Mouse (Mus musculus) midbrain, postnatal 0 days (tissue): ENCODE measurements at regions not wholly inside any gene's neighbourhood (a gene's known extent, or its start where the extent isn't known, plus 50 kb on each side); places are given as distances from the start of the nearest gene placed in this dataset.

Source experiments
- ATAC-seq: fragments of 200-750 bp; cut with Nextera tagmentation; 2 replicates; pipeline ENCODE4 v1.8.0; 2017; ENCODE audit warnings: moderate number of reproducible peaks, mild to moderate bottlenecking, moderate TSS enrichment, moderate library complexity; ENCODE audit not compliant: low FRiP score
- DNase-seq: peaks from one replicate; pipeline ENCODE4 v3.0.0-alpha.2; 2015; ENCODE audit warnings: low spot score
- H3K27ac ChIP-seq: fragments of 300-500 bp; sonication (generic); 2 replicates; pipeline ENCODE4 v1.5.1; 2014; ENCODE audit warnings: low read depth, mild to moderate bottlenecking, low read length, mixed read lengths
- H3K27me3 ChIP-seq: fragments of 300-500 bp; sonication (generic); 2 replicates; pipeline ENCODE4 v1.6.1; 2014; ENCODE audit warnings: low read length, control low read depth, mixed read lengths; ENCODE audit not compliant: insufficient read depth
- H3K36me3 ChIP-seq: fragments of 300-500 bp; sonication (generic); 2 replicates; pipeline ENCODE4 v1.6.1; 2014; ENCODE audit warnings: low read length, control low read depth, mixed read lengths; ENCODE audit not compliant: insufficient read depth
- H3K4me1 ChIP-seq: fragments of 300-500 bp; sonication (generic); 2 replicates; pipeline ENCODE4 v1.6.1; 2014; ENCODE audit warnings: mild to moderate bottlenecking, control low read depth, antibody characterized with exemption, low read length, mixed read lengths; ENCODE audit not compliant: insufficient read depth
- H3K4me2 ChIP-seq: fragments of 300-500 bp; sonication (generic); 2 replicates; pipeline ENCODE4 v1.6.1; 2014; ENCODE audit warnings: low read depth, mild to moderate bottlenecking, low read length, mixed read lengths; ENCODE audit not compliant: poor library complexity, severe bottlenecking
- H3K4me3 ChIP-seq: fragments of 300-500 bp; sonication (generic); 2 replicates; pipeline ENCODE4 v1.5.1; 2014; ENCODE audit warnings: low read depth, mild to moderate bottlenecking, low read length, moderate library complexity
- H3K9ac ChIP-seq: fragments of 300-500 bp; sonication (generic); replicated peaks from 2 replicates; pipeline ENCODE4 v1.6.1; 2014; ENCODE audit warnings: mild to moderate bottlenecking, low read length, moderate library complexity, mixed read lengths; ENCODE audit not compliant: poor library complexity, severe bottlenecking
- H3K9me3 ChIP-seq: fragments of 300-500 bp; sonication (generic); 2 replicates; pipeline ENCODE4 v1.6.1; 2016; ENCODE audit warnings: low read length, control low read depth
- CTCF ChIP-seq: IDR thresholded peaks from 2 replicates; pipeline ENCODE4 v1.5.1; 2016; ENCODE audit warnings: antibody characterized with exemption, mild to moderate bottlenecking
- WGBS: fragments of 180-500 bp; shearing (Covaris S2); extraction: QIAGEN DNeasy Blood & Tissue Kit; methylation state at CpG from one replicate; pipeline ENCODE4 v1.1.7; 2014; 5-methylcytosine and 5-hydroxymethylcytosine counted together

DNA sequence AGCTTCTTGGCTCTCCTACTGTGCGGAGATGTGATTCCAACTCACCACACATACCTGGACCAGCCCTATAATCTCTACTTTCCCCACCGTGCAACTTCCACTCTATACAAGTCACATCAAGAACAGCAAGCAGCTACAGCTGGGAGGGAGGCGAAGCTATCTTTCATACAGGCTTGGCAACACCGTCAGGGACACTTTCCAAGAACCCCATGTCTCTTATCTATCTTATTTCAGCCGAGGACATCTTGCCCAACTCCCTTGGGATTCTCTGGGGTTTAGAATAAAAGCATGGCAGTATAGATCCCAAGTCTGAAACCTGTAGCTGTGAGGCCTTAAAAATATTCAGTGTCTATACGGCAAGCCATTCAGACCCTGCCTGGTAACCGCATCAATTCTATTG, 341.5 kb upstream of the Tbx3 start:
- DNase-seq (no peak), ATAC-seq (no peak)
- no peaks in the 10 kb centered on the region for H3K27me3 ChIP-seq
- H3K4me3 ChIP-seq: no peak overlapping the region
- TF ChIP-seq CTCF: no peak
- H3K36me3 ChIP-seq: no peaks in the 10 kb centered on the region
- no peak overlapping the region for H3K27ac ChIP-seq
- H3K9me3 ChIP-seq: no peaks in the 10 kb centered on the region
- 93% methylated on average over 7 of the region's 7 CpGs for WGBS
- no peak overlapping the region for H3K9ac ChIP-seq
- no peak overlapping the region for H3K4me2 ChIP-seq
- H3K4me1 ChIP-seq: no peaks in the 10 kb centered on the region

DNA sequence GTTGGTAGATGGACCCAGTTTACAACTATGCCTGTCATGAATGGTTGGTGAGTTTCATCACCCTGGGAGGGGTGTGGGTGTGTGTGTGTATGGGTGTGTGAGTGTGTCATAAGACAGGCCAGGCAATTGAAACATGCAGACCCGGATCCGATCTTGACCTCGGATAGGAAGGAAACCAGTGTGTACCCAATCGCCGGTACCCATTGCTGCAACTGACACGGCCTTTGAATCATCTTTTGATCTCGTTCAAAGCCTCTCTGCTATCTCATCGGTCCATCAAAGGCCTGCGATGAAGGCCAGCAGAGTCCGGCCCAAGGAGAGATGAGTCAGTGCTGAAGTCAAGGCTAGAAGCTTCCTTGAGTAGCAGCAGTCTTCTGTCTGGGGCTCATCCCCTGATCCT, 341.1 kb upstream of the Tbx3 start:
- DNase-seq (no peak), ATAC-seq (no peak)
- no peaks in the 10 kb centered on the region for H3K4me1 ChIP-seq
- H3K9me3 ChIP-seq: no peaks in the 10 kb centered on the region
- no peak overlapping the region for H3K27ac ChIP-seq
- H3K4me3 ChIP-seq: no peak overlapping the region
- no peak overlapping the region for H3K9ac ChIP-seq
- no peaks in the 10 kb centered on the region for H3K27me3 ChIP-seq
- 91% methylated on average over 10 of the region's 10 CpGs for WGBS
- H3K36me3 ChIP-seq: no peaks in the 10 kb centered on the region
- no peak overlapping the region for H3K4me2 ChIP-seq
- TF ChIP-seq CTCF: no peak

DNA sequence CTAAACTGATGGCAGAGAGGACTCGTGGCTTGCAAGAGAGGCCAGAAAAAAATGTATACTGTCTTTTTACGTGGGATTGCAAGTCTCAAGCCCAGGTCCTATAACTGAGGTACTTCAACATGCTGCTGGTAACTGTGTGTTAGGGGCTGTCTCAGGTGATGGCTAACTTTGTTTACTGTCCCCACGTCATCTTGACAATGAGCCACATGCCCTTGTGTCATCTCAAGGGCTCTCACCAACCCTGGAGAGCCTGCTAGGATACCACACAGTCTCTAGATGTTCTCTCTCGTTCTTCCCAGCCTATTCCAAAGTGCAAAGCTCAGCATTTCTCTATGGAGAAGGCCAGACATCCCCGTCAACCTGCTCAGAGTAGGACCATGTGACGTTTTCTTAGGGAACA, 340.6 kb upstream of the Tbx3 start:
- no peak for TF ChIP-seq CTCF
- WGBS: 84% methylated on average over 6 of the region's 6 CpGs
- no peak overlapping the region for H3K9ac ChIP-seq
- no peak for ATAC-seq
- H3K27ac ChIP-seq: no peak overlapping the region
- H3K4me2 ChIP-seq: no peak overlapping the region
- H3K4me1 ChIP-seq: no peaks in the 10 kb centered on the region
- H3K36me3 ChIP-seq: no peaks in the 10 kb centered on the region
- H3K27me3 ChIP-seq: no peaks in the 10 kb centered on the region
- H3K4me3 ChIP-seq: no peak overlapping the region
- H3K9me3 ChIP-seq: no peaks in the 10 kb centered on the region
- DNase-seq: no peak

DNA sequence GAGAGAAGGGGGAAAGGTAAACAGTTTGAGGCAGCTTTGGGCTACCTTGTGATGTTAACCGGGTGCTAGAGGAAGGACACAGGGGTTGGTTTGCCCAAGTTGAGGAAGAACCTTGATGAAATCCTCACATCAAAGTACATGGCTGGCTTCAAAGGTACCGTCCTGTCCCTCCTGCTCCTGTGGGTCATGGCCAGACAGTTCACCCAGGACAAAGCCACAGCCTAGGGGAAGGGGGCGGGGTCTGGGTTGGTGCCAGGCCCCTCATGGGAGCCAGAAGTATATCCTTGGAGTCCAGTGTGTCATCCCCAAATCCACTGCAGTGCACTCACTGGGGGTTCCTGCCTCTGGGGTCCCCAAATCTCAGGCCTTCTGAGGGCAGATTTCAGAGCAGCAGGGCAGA, 339.0 kb upstream of the Tbx3 start:
- H3K9me3 ChIP-seq: no peaks in the 10 kb centered on the region
- no peak for TF ChIP-seq CTCF
- H3K27me3 ChIP-seq: no peaks in the 10 kb centered on the region
- no peak overlapping the region for H3K27ac ChIP-seq
- 65% methylated on average over 3 of the region's 3 CpGs for WGBS
- H3K9ac ChIP-seq: no peak overlapping the region
- no peaks in the 10 kb centered on the region for H3K4me1 ChIP-seq
- no peak overlapping the region for H3K4me2 ChIP-seq
- no peaks in the 10 kb centered on the region for H3K36me3 ChIP-seq
- no peak for ATAC-seq
- H3K4me3 ChIP-seq: no peak overlapping the region
- no peak for DNase-seq

DNA sequence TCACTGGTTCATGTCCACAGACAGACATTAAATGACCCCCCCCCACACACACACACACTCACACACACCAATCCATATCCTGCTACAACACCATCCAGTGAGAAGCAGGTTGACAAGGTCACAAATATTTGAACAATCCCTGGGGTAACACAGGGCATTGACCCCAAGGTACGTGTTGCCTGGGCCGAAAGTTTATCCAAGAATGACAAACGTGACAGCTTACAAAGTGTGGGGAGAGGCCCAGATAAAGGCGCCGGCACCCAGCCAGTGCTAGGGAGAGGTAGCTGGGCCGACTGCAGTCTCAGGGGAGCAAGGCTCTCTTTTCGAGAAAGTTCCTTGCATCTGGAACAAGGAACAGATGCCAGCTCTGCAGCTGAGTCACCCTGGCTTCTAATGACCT, 337.8 kb upstream of the Tbx3 start:
- no peak overlapping the region for H3K4me2 ChIP-seq
- no peak for DNase-seq
- no peaks in the 10 kb centered on the region for H3K4me1 ChIP-seq
- H3K36me3 ChIP-seq: no peaks in the 10 kb centered on the region
- TF ChIP-seq CTCF: no peak
- no peak overlapping the region for H3K9ac ChIP-seq
- H3K4me3 ChIP-seq: no peak overlapping the region
- no peaks in the 10 kb centered on the region for H3K9me3 ChIP-seq
- WGBS: 76% methylated on average over 7 of the region's 7 CpGs
- H3K27ac ChIP-seq: no peak overlapping the region
- ATAC-seq: no peak
- no peaks in the 10 kb centered on the region for H3K27me3 ChIP-seq

DNA sequence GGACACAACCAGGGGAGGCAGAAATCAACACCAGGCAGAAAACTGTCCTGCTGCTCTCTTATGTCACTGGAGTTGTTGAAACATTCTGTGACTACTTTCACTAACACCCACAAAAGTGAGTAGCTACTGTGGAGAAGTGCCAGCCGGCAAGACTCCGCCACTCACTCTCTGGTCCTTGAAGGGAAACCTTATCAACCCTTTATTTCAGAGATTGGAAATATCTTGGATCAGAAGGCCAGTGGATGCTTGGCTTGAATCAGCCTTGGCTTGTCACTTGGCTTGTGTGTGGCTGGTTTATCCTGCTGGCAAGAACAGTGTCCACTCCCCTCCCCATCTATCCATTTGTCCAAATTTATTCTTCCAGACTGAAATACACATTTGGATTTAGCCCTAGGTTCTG, 335.3 kb upstream of the Tbx3 start:
- Histone ChIP-seq H3K27me3 (no peaks in the 10 kb centered on the region), H3K4me3 (no peak overlapping the region), H3K27ac (no peak overlapping the region), H3K9me3 (no peaks in the 10 kb centered on the region), H3K4me2 (no peak overlapping the region), H3K4me1 (no peaks in the 10 kb centered on the region), H3K9ac (no peak overlapping the region), H3K36me3 (no peaks in the 10 kb centered on the region)
- TF ChIP-seq CTCF: no peak
- ATAC-seq: no peak
- WGBS: 98% methylated on average over 2 of the region's 2 CpGs
- DNase-seq: no peak

DNA sequence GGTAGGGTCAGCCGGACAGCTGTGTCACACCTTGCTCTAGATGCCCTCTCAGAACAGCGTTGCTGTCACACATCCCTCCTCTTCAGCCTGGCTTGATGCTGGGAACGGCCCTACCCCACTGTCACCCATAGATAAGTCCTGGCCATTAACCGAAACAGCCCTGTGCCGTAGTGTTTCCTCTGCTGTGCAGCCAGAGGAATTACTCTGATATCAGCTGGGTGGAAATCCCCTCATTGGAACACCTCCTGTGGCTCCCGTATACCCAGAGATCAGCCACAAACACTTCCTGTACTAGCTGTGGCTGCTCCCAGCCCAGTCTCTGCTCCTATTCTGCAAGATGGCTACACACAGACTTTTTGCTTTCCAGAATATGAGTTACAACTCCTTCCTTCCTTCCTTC, 334.5 kb upstream of the Tbx3 start:
- Histone ChIP-seq H3K27ac (no peak overlapping the region), H3K4me2 (no peak overlapping the region), H3K36me3 (no peaks in the 10 kb centered on the region), H3K9me3 (no peaks in the 10 kb centered on the region), H3K9ac (no peak overlapping the region), H3K4me3 (no peak overlapping the region), H3K27me3 (no peaks in the 10 kb centered on the region), H3K4me1 (no peaks in the 10 kb centered on the region)
- no peak for ATAC-seq
- TF ChIP-seq CTCF: no peak
- DNase-seq: no peak
- 86% methylated on average over 6 of the region's 6 CpGs for WGBS
